Mouse (Mus musculus): ENCODE measurements around the gene Atp2b4.

GRCm38 (mm10) chr1:133713009-133713370 lies 87.9 kb downstream of the Atp2b4 start:
- no peak for TF ChIP-seq CTCF (IDR thresholded peaks at IDR 0.05; ENCODE audit: low read depth, low read length)
- TF ChIP-seq GATA1 (IDR thresholded peaks at IDR 0.05; ENCODE audit: borderline replicate concordance, low read length): no peak
- TF ChIP-seq GATA2 (IDR thresholded peaks at IDR 0.05; ENCODE audit: borderline replicate concordance, low read depth, low read length): no peak
- TF ChIP-seq TAL1 (conservative IDR thresholded peaks at IDR 0.05; ENCODE audit: low read depth, low read length): no peak
- TF ChIP-seq POLR2AphosphoS5 (IDR thresholded peaks at IDR 0.05; ENCODE audit: insufficient replicate concordance, low read depth, low read length): no peak

Measured in G1E (cell line).